Mouse (Mus musculus) thymus, adult 2 months (tissue): ENCODE measurements around the gene Gm47996. TPM values are rescaled to one million over a fixed set of nuclear protein-coding genes. Genes with fewer than 3 reads are reported as not detected.
"Not testable (repeated sequence)": the region's sequence is repeated elsewhere in the genome, so short reads cannot be mapped to it uniquely, and the experiment has no call there.

ENCODE experiments used
- DNase-seq: peaks from one replicate; pipeline ENCODE4 v3.0.0; 2021
- H3K27ac ChIP-seq: fragments of 200-500 bp; 2 replicates; pipeline ENCODE4 v1.5.1; 2012; ENCODE audit warnings: low read length, control low read depth; ENCODE audit not compliant: control insufficient read depth, insufficient read depth
- H3K27me3 ChIP-seq: fragments of 200-500 bp; 2 replicates; pipeline ENCODE4 v1.6.1; 2012; ENCODE audit warnings: mild to moderate bottlenecking, low read length, moderate library complexity, mixed read lengths; ENCODE audit not compliant: control insufficient read depth, insufficient read depth
- H3K36me3 ChIP-seq: fragments of 200-500 bp; 2 replicates; pipeline ENCODE4 v1.6.1; 2012; ENCODE audit warnings: mild to moderate bottlenecking, low read length, moderate library complexity; ENCODE audit not compliant: control insufficient read depth, insufficient read depth
- H3K4me1 ChIP-seq: fragments of 200-500 bp; replicated peaks from 2 replicates; pipeline ENCODE4 v1.6.1; 2012; ENCODE audit warnings: low read length; ENCODE audit not compliant: control insufficient read depth, insufficient read depth
- H3K4me3 ChIP-seq: fragments of 200-500 bp; 2 replicates; pipeline ENCODE4 v1.5.1; 2012; ENCODE audit warnings: mild to moderate bottlenecking, low read length, control low read depth, moderate library complexity; ENCODE audit not compliant: control insufficient read depth, insufficient read depth
- CTCF ChIP-seq: fragments of 200-500 bp; IDR thresholded peaks from 2 replicates; pipeline ENCODE4 v1.5.1; 2012; ENCODE audit warnings: mild to moderate bottlenecking, control low read depth, low read length, moderate library complexity, borderline replicate concordance; ENCODE audit not compliant: control insufficient read depth, poor library complexity, insufficient read depth; ENCODE audit errors: extremely low read depth
- POLR2A ChIP-seq: fragments of 200-500 bp; IDR thresholded peaks from 2 replicates; pipeline ENCODE4 v1.6.1; 2012; ENCODE audit warnings: mild to moderate bottlenecking, low read length, control low read depth, moderate library complexity; ENCODE audit not compliant: control insufficient read depth, poor library complexity, insufficient read depth; ENCODE audit errors: extremely low read depth
- WGBS: fragments of 180-500 bp; shearing (Covaris S2); methylation state at CpG from one replicate; pipeline ENCODE4 v1.1.7; 2018; 5-methylcytosine and 5-hydroxymethylcytosine counted together
- polyA plus RNA-seq: library from polyadenylated mRNA; depleted of rRNA; stranded (reverse); fragments of >200 nt; gene quantifications from 2 replicates; pipeline ENCODE4 v1.2.3, GENCODE M21; 2012

Gm47996 gene
- polyA plus RNA-seq, 1 experiment, result not detected

DNA sequence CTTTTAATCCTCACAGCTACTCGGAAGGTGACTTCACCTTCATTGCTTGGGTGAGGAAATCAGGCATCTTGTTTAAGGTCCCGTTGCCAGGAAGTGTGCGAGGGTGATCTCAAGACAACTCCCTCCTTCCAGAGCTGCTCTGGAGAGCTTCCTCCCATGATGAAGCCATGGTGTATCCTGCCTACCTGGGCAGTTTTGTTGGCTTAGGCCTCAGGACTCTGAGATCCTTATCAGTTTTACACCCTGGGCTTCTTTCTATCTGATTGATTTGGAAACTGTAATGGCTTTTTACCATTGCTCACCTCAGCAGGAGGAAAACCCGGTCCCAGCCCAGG, 32.0 kb upstream of the Gm47996 start:
- TF ChIP-seq CTCF (no peak), POLR2A (no peak)
- H3K36me3 ChIP-seq, result no peaks in the 10 kb centered on the region
- 31% methylated on average over 4 of the region's 4 CpGs for WGBS
- H3K4me3 ChIP-seq, result peak overlapping the region; percentile 35
- 0 out of 2 replicates have a peak overlapping the region, but pooled peaks have one; percentile 14 for H3K27ac ChIP-seq
- no peaks in the 10 kb centered on the region for H3K27me3 ChIP-seq
- H3K4me1 ChIP-seq, result peaks cover 6% of the 10 kb centered on the region
- peak; percentile 20 for DNase-seq

DNA sequence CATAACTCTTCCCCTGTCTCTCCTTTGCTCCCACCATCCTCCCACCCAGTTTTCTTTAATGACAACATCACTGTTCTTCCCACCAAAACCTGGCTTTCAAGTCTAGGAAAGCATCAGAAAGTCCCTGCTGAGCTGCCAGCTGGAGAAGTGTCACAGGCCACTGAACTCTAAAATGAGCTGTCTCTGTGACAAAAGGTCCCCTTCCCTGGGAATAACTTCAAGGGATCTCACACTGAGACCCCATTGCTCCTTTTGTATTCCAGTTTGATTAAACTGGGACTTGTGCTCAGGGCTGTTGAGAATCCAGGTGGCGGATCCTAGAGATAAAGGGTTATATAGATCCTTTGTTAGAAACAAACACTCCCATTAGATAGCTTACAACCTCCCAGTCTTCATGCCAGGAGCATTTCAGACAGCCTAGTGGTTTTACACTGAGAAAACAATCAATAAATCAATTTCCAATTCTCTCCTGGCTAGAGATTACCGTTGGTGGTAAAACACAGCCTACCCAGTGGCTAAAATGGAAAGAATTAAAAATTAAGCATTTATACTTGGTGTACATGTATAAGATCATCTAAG, 31.3 kb upstream of the Gm47996 start:
- Histone ChIP-seq H3K4me3 (no peak overlapping the region), H3K27ac (no peak overlapping the region), H3K4me1 (peaks cover 6% of the 10 kb centered on the region), H3K36me3 (no peaks in the 10 kb centered on the region), H3K27me3 (no peaks in the 10 kb centered on the region)
- WGBS, result 95% methylated on average over 2 of the region's 2 CpGs
- DNase-seq, result no peak
- TF ChIP-seq POLR2A (no peak), CTCF (no peak)

DNA sequence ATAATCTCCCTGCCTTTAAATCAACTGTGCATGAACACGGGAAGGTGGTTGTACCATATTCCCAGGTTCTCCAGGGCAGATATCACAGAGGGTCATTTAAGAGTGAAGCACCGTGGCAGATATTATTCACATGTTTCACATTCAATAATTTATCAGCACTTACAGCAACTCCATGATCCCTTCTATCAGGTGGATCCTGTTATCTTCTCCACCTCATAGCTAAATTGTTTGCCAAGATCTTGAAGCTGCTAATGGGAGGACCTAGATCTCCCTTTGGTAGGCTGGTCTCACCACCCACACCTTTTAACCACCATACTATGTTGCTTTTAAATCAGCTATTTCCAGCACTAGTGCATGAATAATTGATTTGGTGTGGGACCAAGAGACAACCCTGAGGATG, 29.8 kb upstream of the Gm47996 start:
- no peaks in the 10 kb centered on the region for H3K36me3 ChIP-seq
- peaks cover 6% of the 10 kb centered on the region for H3K4me1 ChIP-seq
- no peak overlapping the region for H3K4me3 ChIP-seq
- TF ChIP-seq POLR2A (no peak), CTCF (no peak)
- H3K27ac ChIP-seq, result no peak overlapping the region
- H3K27me3 ChIP-seq, result no peaks in the 10 kb centered on the region
- 100% methylated on average over 2 of the region's 2 CpGs for WGBS
- no peak for DNase-seq

DNA sequence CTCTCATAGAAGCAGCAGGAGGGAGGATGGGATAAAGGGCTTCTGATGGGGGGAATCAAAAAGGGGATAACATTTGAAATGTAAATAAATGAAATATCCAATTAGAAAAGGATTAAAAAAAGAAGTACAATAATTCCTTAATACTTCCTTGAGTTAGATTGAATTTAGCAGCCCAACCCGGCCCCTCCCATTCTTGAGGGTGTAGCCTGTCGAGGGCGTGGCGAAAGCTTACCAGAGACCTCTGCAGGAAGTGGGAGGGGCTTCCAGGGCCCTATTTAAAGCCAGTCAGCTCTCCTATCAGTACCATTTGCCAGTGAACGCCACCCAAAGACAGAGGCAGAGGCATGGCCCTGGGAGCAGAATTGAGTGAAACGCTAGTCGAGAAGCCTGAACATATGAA, 27.7 kb upstream of the Gm47996 start, which contains the start of gene Gm47985:
TSS of gene Gm47985 (plus strand) at position 272 of the 400 bp plus-strand sequence.
- WGBS, result 100% methylated on average over 1 of the region's 7 CpGs

DNA sequence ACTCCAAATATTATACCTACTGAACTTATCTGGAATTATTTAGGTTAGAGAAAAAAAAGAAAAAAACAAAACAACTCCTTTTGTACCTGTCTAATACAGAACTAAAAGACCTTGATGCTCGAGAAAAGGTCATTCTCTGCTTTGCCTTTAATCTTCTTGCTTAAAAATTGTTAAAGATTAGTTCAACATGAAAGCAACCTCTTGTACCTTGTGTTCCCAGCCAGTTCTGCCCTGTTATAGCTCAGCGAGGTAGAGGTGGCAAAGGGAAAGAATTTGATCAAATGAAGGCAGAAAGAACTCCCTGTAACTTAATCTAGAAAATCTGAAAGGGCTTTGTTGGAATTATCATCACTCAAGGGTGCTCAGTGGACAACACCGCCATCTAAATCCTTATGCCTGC, 23.7 kb upstream of the Gm47996 start:
- WGBS, result 88% methylated on average over 3 of the region's 3 CpGs
- not testable (repeated sequence) for DNase-seq, H3K27me3 ChIP-seq, H3K4me1 ChIP-seq, H3K4me3 ChIP-seq, H3K27ac ChIP-seq, H3K36me3 ChIP-seq

More for the DNA sequence above, 27.7 kb upstream of the Gm47996 start, which contains the start of gene Gm47985:
- not testable (repeated sequence) for H3K4me3 ChIP-seq, H3K27me3 ChIP-seq, H3K27ac ChIP-seq, H3K36me3 ChIP-seq, H3K4me1 ChIP-seq, DNase-seq

DNA sequence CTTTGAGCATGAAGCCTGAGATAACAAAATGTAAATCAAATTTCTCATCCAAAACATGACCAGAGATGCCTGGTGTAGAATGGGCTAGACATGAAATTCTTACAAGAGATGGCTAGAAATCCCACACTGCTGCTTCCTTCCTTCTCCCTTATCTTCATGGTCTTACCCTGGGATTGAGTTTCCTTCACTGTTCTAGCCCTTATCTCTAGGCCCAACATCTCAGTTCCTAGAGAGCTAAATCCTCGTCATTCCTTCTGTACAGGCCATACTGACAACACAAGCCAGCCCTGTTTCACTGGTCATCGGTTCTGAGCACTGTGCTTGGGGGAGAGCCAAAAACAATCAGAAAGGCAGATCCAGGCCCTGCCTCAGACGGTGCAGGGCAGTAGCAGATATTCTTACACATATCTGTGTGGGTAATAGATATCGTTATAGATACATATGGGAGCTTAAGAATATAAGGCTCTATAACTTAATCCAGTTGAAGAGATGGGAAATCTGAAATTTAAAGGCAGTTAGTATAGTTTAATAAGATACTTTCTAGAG, 23.0 kb upstream of the Gm47996 start:
- 96% methylated on average over 4 of the region's 4 CpGs for WGBS
- H3K4me3 ChIP-seq, H3K27me3 ChIP-seq, H3K27ac ChIP-seq, H3K36me3 ChIP-seq, H3K4me1 ChIP-seq, DNase-seq: not testable (repeated sequence)

DNA sequence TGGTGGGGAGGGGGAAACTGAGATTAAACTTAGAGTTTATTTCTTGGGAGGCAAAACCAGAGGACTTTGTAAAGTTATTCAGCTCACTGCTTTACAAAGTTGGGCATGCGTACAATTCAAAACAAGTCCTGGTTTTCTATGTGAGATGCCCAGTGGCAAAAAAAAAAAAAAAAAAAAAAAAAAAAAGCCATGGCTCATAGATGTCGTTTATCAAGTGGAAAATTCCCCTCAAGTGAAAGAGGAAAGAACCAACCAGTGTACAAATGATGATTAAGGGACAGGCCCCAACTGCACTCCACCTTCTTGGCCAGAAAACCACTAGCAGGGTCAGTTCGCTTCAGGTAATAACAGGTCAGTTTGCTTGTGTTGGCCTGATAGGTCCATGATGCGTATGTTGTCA, 21.5 kb upstream of the Gm47996 start:
- Histone ChIP-seq H3K4me3 (no peak overlapping the region), H3K4me1 (no peaks in the 10 kb centered on the region), H3K27me3 (no peaks in the 10 kb centered on the region), H3K27ac (no peak overlapping the region), H3K36me3 (no peaks in the 10 kb centered on the region)
- TF ChIP-seq POLR2A, result no peak
- TF ChIP-seq CTCF, result no peak
- 84% methylated on average over 4 of the region's 4 CpGs for WGBS
- no peak for DNase-seq

DNA sequence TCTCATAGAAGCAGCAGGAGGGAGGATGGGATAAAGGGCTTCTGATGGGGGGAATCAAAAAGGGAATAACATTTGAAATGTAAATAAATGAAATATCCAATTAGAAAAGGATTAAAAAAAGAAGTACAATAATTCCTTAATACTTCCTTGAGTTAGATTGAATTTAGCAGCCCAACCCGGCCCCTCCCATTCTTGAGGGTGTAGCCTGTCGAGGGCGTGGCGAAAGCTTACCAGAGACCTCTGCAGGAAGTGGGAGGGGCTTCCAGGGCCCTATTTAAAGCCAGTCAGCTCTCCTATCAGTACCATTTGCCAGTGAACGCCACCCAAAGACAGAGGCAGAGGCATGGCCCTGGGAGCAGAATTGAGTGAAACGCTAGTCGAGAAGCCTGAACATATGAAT, 17.9 kb upstream of the Gm47996 start, which contains the start of gene Gm8947:
TSS of gene Gm8947 (plus strand) at position 302 of the 400 bp plus-strand sequence.
- not testable (repeated sequence) for DNase-seq, H3K27me3 ChIP-seq, H3K36me3 ChIP-seq, H3K27ac ChIP-seq, H3K4me1 ChIP-seq, H3K4me3 ChIP-seq
- 93% methylated on average over 2 of the region's 7 CpGs for WGBS

DNA sequence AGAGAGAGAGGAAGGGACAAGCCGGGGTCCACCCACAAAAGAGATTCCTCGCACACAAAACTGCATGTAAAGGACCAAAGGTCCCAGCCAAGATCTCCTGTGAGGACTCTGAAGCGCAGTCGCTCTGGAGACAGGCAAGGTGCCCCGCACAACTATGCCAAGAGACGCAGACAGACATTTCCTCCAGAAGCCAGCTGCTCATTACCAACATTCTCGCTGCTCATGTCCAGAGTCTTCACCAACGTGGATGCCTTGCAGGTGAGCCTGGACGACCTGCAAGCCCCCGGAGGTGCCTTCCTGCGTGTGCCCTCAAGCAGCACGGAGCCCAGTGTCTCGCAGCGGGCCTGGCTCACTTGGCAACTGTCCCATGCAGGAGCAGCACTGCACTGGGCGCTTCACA, 17.2 kb upstream of the Gm47996 start:
- not testable (repeated sequence) for H3K27me3 ChIP-seq, H3K4me3 ChIP-seq, H3K27ac ChIP-seq, DNase-seq, H3K36me3 ChIP-seq, H3K4me1 ChIP-seq
- 97% methylated on average over 15 of the region's 15 CpGs for WGBS

DNA sequence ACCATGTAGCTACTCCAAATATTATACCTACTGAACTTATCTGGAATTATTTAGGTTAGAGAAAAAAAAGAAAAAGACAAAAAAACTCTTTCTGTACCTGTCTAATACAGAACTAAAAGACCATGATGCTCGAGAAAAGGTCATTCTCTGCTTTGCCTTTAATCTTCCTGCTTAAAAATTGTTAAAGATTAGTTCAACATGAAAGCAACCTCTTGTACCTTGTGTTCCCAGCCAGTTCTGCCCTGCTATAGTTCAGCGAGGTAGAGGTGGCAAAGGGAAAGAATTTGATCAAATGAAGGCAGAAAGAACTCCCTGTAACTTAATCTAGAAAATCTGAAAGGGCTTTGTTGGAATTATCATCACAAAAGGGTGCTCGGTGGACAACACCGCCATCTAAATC, 13.9 kb upstream of the Gm47996 start:
- DNase-seq, H3K36me3 ChIP-seq, H3K27me3 ChIP-seq, H3K4me3 ChIP-seq, H3K4me1 ChIP-seq, H3K27ac ChIP-seq: not testable (repeated sequence)
- 91% methylated on average over 4 of the region's 4 CpGs for WGBS
